Mouse (Mus musculus) cortical plate, adult 2 months (tissue): ENCODE data around the gene Stag3. TPM values are rescaled to one million over a fixed set of nuclear protein-coding genes. Genes with fewer than 3 reads are reported as not detected.

ENCODE experiments used
- H3K27ac ChIP-seq: fragments of 200-500 bp; 2 replicates; pipeline ENCODE4 v1.5.1; 2012; ENCODE audit warnings: low read length, control low read depth, inconsistent platforms; ENCODE audit not compliant: insufficient read depth
- H3K4me1 ChIP-seq: fragments of 200-500 bp; 2 replicates; pipeline ENCODE4 v1.6.1; 2011; ENCODE audit warnings: low read length; ENCODE audit not compliant: control insufficient read depth, insufficient read depth
- H3K4me3 ChIP-seq: fragments of 200-500 bp; 2 replicates; pipeline ENCODE4 v1.5.1; 2011; ENCODE audit warnings: mild to moderate bottlenecking, low read length, control low read depth; ENCODE audit not compliant: insufficient read depth
- CTCF ChIP-seq: fragments of 200-500 bp; IDR thresholded peaks from 2 replicates; pipeline ENCODE4 v1.5.1; 2011; ENCODE audit warnings: mild to moderate bottlenecking, control low read depth, low read length; ENCODE audit not compliant: insufficient read depth; ENCODE audit errors: extremely low read depth
- POLR2A ChIP-seq: fragments of 200-500 bp; IDR thresholded peaks from 2 replicates; pipeline ENCODE4 v1.6.1; 2011; ENCODE audit warnings: mild to moderate bottlenecking, low read length, control low read depth; ENCODE audit not compliant: insufficient read depth; ENCODE audit errors: extremely low read depth
- polyA plus RNA-seq: library from polyadenylated mRNA; depleted of rRNA; stranded (reverse); fragments of >200 nt; gene quantifications from 2 replicates; pipeline ENCODE4 v1.2.3, GENCODE M21; 2012

Stag3 gene
- polyA plus RNA-seq, 1 experiment: 3.0 TPM

GRCm38 (mm10) chr5:138267114-138267513, 12.9 kb upstream of the Stag3 start:
- peaks cover 7% of the 10 kb centered on the region; the same call in 1 of the 2 replicates for H3K4me1 ChIP-seq
- no peak overlapping the region for H3K4me3 ChIP-seq
- no peak overlapping the region for H3K27ac ChIP-seq
- TF ChIP-seq CTCF (no peak), POLR2A (no peak)

- H3K4me3 ChIP-seq: no peak overlapping the region
- TF ChIP-seq CTCF (no peak), POLR2A (no peak)
- H3K27ac ChIP-seq: no peak overlapping the region
These were observed 11.1 kb upstream of the Stag3 start for GRCm38 (mm10) chr5:138268980-138269379.

GRCm38 (mm10) chr5:138271232-138271631, 8.8 kb upstream of the Stag3 start:
- no peak overlapping the region for H3K27ac ChIP-seq
- H3K4me3 ChIP-seq: no peak overlapping the region
- H3K4me1 ChIP-seq: peaks cover 2% of the 10 kb centered on the region; the same call in 1 of the 2 replicates
- TF ChIP-seq CTCF (no peak), POLR2A (no peak)

More at GRCm38 (mm10) chr5:138268980-138269379, 11.1 kb upstream of the Stag3 start:
- peaks cover 2% of the 10 kb centered on the region; the same call in 1 of the 2 replicates for H3K4me1 ChIP-seq

GRCm38 (mm10) chr5:138272409-138272923, 7.6 kb upstream of the Stag3 start, which contains the start of gene Gal3st4:
TSS of gene Gal3st4 (minus strand) at chr5:138272840.
- Histone ChIP-seq H3K4me3 (peak within 1 kb of the TSS; percentile 18; the same call in 1 of the 2 replicates), H3K27ac (peak within 1 kb of the TSS; percentile 65; the same call in 1 of the 2 replicates), H3K4me1 (peaks cover 2% of the 10 kb centered on the region; the same call in 1 of the 2 replicates)
- TF ChIP-seq POLR2A (no peak), CTCF (no peak)

GRCm38 (mm10) chr5:138274186-138274585, 5.9 kb upstream of the Stag3 start:
- no peak for TF ChIP-seq POLR2A
- no peak for TF ChIP-seq CTCF

GRCm38 (mm10) chr5:138275216-138276050, 4.6 kb upstream of the Stag3 start:
- no peak overlapping the region for H3K27ac ChIP-seq
- no peak for TF ChIP-seq POLR2A
- no peak overlapping the region for H3K4me3 ChIP-seq
- no peaks in the 10 kb centered on the region for H3K4me1 ChIP-seq

More at GRCm38 (mm10) chr5:138274186-138274585, 5.9 kb upstream of the Stag3 start:
- Histone ChIP-seq H3K4me3 (no peak overlapping the region), H3K4me1 (no peaks in the 10 kb centered on the region), H3K27ac (no peak overlapping the region)

- no peak for TF ChIP-seq CTCF
- TF ChIP-seq POLR2A: no peak
- Histone ChIP-seq H3K27ac (no peak overlapping the region), H3K4me1 (no peaks in the 10 kb centered on the region), H3K4me3 (no peak overlapping the region)
These were observed 2.0 kb upstream of the Stag3 start for GRCm38 (mm10) chr5:138277994-138278393.

GRCm38 (mm10) chr5:138280425-138280768, 357 bp downstream of the Stag3 start:
- no peak for TF ChIP-seq CTCF
- TF ChIP-seq POLR2A: no peak
- H3K27ac ChIP-seq: no peak overlapping the region
- H3K4me3 ChIP-seq: peak overlapping the region; percentile 16
- H3K4me1 ChIP-seq: no peaks in the 10 kb centered on the region

GRCm38 (mm10) chr5:138280829-138281228, 789 bp downstream of the Stag3 start:
- no peak for TF ChIP-seq CTCF
- TF ChIP-seq POLR2A: no peak
- Histone ChIP-seq H3K4me1 (no peaks in the 10 kb centered on the region), H3K27ac (no peak overlapping the region), H3K4me3 (no peak overlapping the region)

GRCm38 (mm10) chr5:138281798-138282197, 1.8 kb downstream of the Stag3 start:
- TF ChIP-seq CTCF: no peak
- no peak for TF ChIP-seq POLR2A
- Histone ChIP-seq H3K27ac (no peak overlapping the region), H3K4me3 (no peak overlapping the region), H3K4me1 (no peaks in the 10 kb centered on the region)
